Mouse (Mus musculus) duodenum, adult 2 months (tissue): ENCODE results near the gene Anapc5. TPM values are rescaled to one million over a fixed set of nuclear protein-coding genes. Genes with fewer than 3 reads are reported as not detected.

Experiments
- polyA plus RNA-seq: library from polyadenylated mRNA; depleted of rRNA; stranded (reverse); fragments of >200 nt; gene quantifications from 2 replicates; pipeline ENCODE4 v1.2.3, GENCODE M21; 2012; ENCODE audit warnings: low replicate concordance; rRNA removed

The Anapc5 gene
- 86.4 and 87.2 TPM in 2 replicates for polyA plus RNA-seq

DNA sequence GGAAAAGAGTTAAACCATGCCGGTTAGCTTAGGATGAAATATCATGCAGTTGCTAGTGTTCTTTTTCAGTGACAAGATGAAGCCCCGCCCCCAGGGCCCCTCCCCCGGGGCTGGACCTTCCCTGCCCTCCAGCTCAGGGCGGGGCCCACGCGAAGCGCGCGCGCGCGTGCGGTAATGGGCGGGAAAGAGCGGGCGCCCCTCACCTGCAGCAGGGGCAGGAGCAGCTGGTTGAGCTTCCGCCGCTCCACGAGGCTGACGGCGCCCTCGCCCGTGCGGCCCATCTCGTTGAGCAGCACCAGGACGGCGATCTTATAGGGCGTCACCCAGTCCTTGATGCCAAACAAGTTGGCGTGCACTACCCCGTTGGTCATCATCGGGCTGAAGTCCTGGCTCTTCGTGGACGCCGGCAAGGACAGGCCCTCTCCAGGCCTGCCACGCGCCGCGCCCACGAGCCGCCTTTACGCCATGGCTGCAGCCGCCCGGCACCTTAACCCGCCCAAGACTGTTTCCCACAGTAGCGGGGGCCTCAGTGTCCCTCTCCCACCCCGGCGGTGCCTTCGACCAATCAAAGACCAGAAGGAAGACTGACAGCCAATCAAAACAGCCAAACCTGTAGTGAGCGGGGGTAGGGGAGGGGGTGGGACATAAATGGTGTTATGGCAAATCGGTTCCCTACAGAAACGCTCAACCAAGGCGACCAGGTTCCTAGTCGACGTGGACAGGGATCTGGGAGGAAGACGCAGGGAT, at the start of gene Anapc5:
Anapc5 (minus strand) TSS at position 563 of the 747 bp plus-strand sequence.

DNA sequence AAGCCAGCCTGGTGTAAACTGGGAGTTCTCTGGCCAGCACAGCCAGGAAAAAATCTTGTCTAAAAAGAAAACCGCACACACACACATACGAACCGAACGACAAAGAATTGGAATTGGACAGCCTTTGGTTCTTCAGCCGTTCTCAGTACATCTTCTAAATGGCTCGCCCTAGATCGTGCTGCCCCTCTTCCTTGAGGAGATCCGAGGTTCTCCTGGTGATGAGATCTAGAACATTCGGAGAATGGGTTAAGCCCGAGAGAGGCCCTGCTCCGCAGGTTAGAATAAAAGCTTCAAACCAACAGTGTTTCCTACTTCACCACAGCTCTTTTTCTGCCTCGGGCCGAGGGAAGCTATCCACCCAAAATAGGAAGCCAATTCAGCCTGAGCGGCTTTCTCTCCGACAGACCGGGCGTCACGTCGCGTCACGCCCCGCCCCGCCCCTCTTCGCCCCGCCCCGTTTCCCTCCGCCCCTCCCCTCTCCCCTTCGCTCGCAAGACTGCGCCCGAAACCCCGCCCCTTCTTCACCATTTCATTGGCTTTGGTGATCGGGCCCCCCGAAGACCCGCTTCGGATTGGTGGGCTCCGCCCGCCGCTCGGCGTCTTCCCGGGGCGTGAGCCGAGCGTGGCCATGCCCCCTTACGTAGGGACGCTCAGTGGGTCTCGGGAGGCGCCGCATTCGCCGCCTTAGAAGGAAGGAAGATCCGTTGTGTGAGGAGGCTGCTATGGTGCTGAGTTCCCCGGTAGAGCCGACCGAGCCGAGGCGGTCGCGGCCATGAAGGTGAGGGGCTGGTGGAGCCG, 28.6 kb upstream of the Anapc5 start, which contains the start of gene Rnf34:
Rnf34 (plus strand) TSS at position 528 of the 798 bp plus-strand sequence.

DNA sequence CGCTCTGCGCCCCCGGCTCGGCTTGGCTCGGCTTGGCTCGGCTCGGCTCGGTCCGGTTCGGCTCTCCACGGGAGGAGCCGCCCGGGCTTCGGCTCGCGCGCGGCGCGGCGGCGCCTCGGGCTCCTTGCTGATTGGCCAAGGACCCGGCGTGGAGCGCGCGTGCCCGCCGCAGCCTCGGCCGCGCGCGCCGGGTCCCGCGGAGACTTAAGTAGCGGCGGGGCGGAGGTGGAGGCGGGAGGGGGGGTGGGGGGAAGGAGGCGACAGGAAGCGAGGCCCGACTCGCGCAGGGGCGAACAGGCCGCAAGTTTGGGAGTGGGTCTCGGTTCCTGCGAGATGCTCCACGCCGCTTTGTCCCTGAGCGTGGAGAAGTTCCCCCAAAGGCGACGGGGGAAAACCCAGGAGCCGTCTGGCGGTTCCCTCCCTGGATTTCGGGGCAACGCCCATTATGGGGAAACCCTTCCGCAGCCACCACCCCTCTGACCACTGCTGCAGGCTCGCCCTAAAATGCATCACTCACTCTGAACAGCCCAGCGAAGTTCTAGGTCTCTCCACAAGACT, 41.8 kb downstream of the Anapc5 start, which contains the start of gene Camkk2:
Camkk2 (minus strand) TSS at position 133 of the 558 bp plus-strand sequence.

Other genes with a start within 250 kb of the Anapc5 start
- gene Ift81, start 206.8 kb downstream of the Anapc5 start, polyA plus RNA-seq = 0.15 TPM in 1 of 2 replicates, not detected in the other
- gene P2rx7, start 177.4 kb downstream of the Anapc5 start, polyA plus RNA-seq = 9.4 and 26.3 TPM in 2 replicates
- gene P2rx4, start 113.8 kb downstream of the Anapc5 start, polyA plus RNA-seq = 47.8 and 50.0 TPM in 2 replicates
- gene Camkk2, start 41.9 kb downstream of the Anapc5 start, polyA plus RNA-seq = 4.9 and 11.0 TPM in 2 replicates
- gene Rnf34, start 28.7 kb upstream of the Anapc5 start, polyA plus RNA-seq = 3.1 and 3.9 TPM in 2 replicates
- 8.0 and 9.5 TPM in 2 replicates for gene Kdm2b, start 168.5 kb upstream of the Anapc5 start, polyA plus RNA-seq
- gene Orai1, start 193.7 kb upstream of the Anapc5 start, polyA plus RNA-seq = 143 and 198 TPM in 2 replicates
- not detected in 2 replicates for gene Morn3, start 225.7 kb upstream of the Anapc5 start, polyA plus RNA-seq
- gene Tmem120b, start 247.1 kb upstream of the Anapc5 start, polyA plus RNA-seq = 2.2 and 3.2 TPM in 2 replicates